Mouse (Mus musculus) liver, adult 2 months (tissue): ENCODE data around the gene Pcif1.

Experiments
- CTCF ChIP-seq: fragments of 200-500 bp; IDR thresholded peaks from 2 replicates; pipeline ENCODE4 v1.5.1; 2011; ENCODE audit warnings: low read depth, low read length, control low read depth
- POLR2A ChIP-seq: fragments of 200-500 bp; IDR thresholded peaks from 2 replicates; pipeline ENCODE4 v1.6.1; 2011; ENCODE audit warnings: low read length, control low read depth; ENCODE audit not compliant: insufficient read depth; ENCODE audit errors: extremely low read depth

GRCm38 (mm10) chr2:164912151-164912550 lies 33.0 kb downstream of the Pcif1 start:
- TF ChIP-seq POLR2A = no peak
- no peak for TF ChIP-seq CTCF
